Mouse (Mus musculus) Muller cell, postnatal 12 days (primary cell): ENCODE measurements around the gene Krt7.

Experiments used
- DNase-seq: peaks from one replicate; pipeline ENCODE4 v3.0.0-alpha.2; 2015; ENCODE audit errors: inconsistent ontology term

Gene Krt7

GRCm38 (mm10) chr15:101436611-101437010, 25.8 kb downstream of the Krt7 start:
- DNase-seq: no peak

- no peak for DNase-seq
These were observed 27.7 kb downstream of the Krt7 start, which contains the start of gene Krt87 for GRCm38 (mm10) chr15:101438555-101438954. Gene Krt87, minus strand, starts transcription at chr15:101438804.

- DNase-seq: no peak
These were observed 30.0 kb downstream of the Krt7 start for GRCm38 (mm10) chr15:101440837-101441236.

- DNase-seq: peak; percentile 20
These were observed 35.7 kb downstream of the Krt7 start for GRCm38 (mm10) chr15:101446572-101446971.

- no peak for DNase-seq
These were observed 36.6 kb downstream of the Krt7 start, which contains the start of gene Krt88 for GRCm38 (mm10) chr15:101447444-101447843. Gene Krt88, plus strand, starts transcription at chr15:101447744.

GRCm38 (mm10) chr15:101453093-101453736, 42.4 kb downstream of the Krt7 start:
- peak; percentile 45 for DNase-seq

GRCm38 (mm10) chr15:101454774-101455173, 43.9 kb downstream of the Krt7 start:
- DNase-seq: no peak

- DNase-seq: peak; percentile 78
These were observed 44.4 kb downstream of the Krt7 start for GRCm38 (mm10) chr15:101455292-101455691.

- DNase-seq: no peak
These were observed 45.0 kb downstream of the Krt7 start for GRCm38 (mm10) chr15:101455891-101456290.

- peak; percentile 76 for DNase-seq
These were observed 47.6 kb downstream of the Krt7 start for GRCm38 (mm10) chr15:101458361-101458930.

GRCm38 (mm10) chr15:101459283-101459682, 48.4 kb downstream of the Krt7 start:
- DNase-seq: no peak

- no peak for DNase-seq
These were observed 52.8 kb downstream of the Krt7 start, which contains the start of gene Krt81 for GRCm38 (mm10) chr15:101463651-101464050. Gene Krt81, minus strand, starts transcription at chr15:101463751.

GRCm38 (mm10) chr15:101469093-101469492, 58.2 kb downstream of the Krt7 start:
- no peak for DNase-seq

- DNase-seq: peak; percentile 83
These were observed 62.2 kb downstream of the Krt7 start, which contains the start of gene Krt86 for GRCm38 (mm10) chr15:101472952-101473528. Gene Krt86, plus strand, starts transcription at chr15:101473478.

- peak; percentile 48 for DNase-seq
These were observed 68.3 kb downstream of the Krt7 start for GRCm38 (mm10) chr15:101479007-101479665.

- DNase-seq: no peak
These were observed 68.8 kb downstream of the Krt7 start for GRCm38 (mm10) chr15:101479666-101480060.
